Mouse (Mus musculus) liver, embryonic 11.5 days (tissue): ENCODE data around the gene Acsl1. TPM values are rescaled to one million over a fixed set of nuclear protein-coding genes. Genes with fewer than 3 reads are reported as not detected.

Experiments
- polyA plus RNA-seq: library from polyadenylated mRNA; unstranded; fragments of >200 nt; fragmentation: Nextera tagmentation; extraction: Ambion mirVana; gene quantifications from 2 replicates; pipeline ENCODE4 v1.2.1, GENCODE M21; 2014

Acsl1 gene
- polyA plus RNA-seq, 1 experiment from 2014 or later = 47.3 TPM

Other genes with a start within 250 kb of the Acsl1 start
- gene Helt, start 176.4 kb upstream of the Acsl1 start, polyA plus RNA-seq = not detected in 2 replicates
- gene Cenpu, start 81.0 kb downstream of the Acsl1 start, polyA plus RNA-seq = 22.0 and 29.8 TPM in 2 replicates
- gene Primpol, start 146.2 kb downstream of the Acsl1 start, polyA plus RNA-seq = 16.4 and 18.5 TPM in 2 replicates
- gene Casp3, start 146.3 kb downstream of the Acsl1 start, polyA plus RNA-seq = 155 and 175 TPM in 2 replicates